Mouse (Mus musculus) heart, adult 2 months (tissue): ENCODE measurements around the gene Tmem184c. TPM values are rescaled to one million over a fixed set of nuclear protein-coding genes. Genes with fewer than 3 reads are reported as not detected.
A peak's percentile ranks its signal among the peaks of the same experiment; 100 is the strongest.

Experiments used
- DNase-seq, 2 experiments: peaks; one replicate each; pipeline ENCODE4 v3.0.0; 2021
- H3K27ac ChIP-seq: fragments of 200-600 bp; 2 replicates; pipeline ENCODE4 v1.8.1; 2022
- H3K27me3 ChIP-seq: fragments of 200-500 bp; 2 replicates; pipeline ENCODE4 v1.6.1; 2012; ENCODE audit warnings: mild to moderate bottlenecking, low read length, inconsistent platforms, mixed read lengths; ENCODE audit not compliant: control insufficient read depth, insufficient read depth
- H3K36me3 ChIP-seq: fragments of 200-500 bp; 2 replicates; pipeline ENCODE4 v1.6.1; 2012; ENCODE audit warnings: low read length, inconsistent platforms; ENCODE audit not compliant: control insufficient read depth, insufficient read depth
- H3K4me1 ChIP-seq: fragments of 200-500 bp; 2 replicates; pipeline ENCODE4 v1.6.1; 2011; ENCODE audit warnings: low read length; ENCODE audit not compliant: control insufficient read depth, insufficient read depth
- H3K4me3 ChIP-seq: fragments of 200-600 bp; 2 replicates; pipeline ENCODE4 v1.8.1; 2022
- H3K79me2 ChIP-seq: fragments of 200-500 bp; replicated peaks from 2 replicates; pipeline ENCODE4 v1.6.1; 2012; ENCODE audit warnings: mild to moderate bottlenecking, inconsistent platforms, low read length, moderate library complexity, mixed read lengths; ENCODE audit not compliant: control insufficient read depth, insufficient read depth
- H3K9ac ChIP-seq: fragments of 200-500 bp; 2 replicates; pipeline ENCODE4 v1.6.1; 2012; ENCODE audit warnings: low read depth, mild to moderate bottlenecking, control low read depth, inconsistent platforms, low read length, mixed read lengths
- CTCF ChIP-seq: fragments of 200-600 bp; IDR thresholded peaks from 2 replicates; pipeline ENCODE4 v1.8.1; 2022; ENCODE audit warnings: antibody characterized with exemption, mild to moderate bottlenecking, moderate library complexity
- EP300 ChIP-seq: fragments of 200-500 bp; IDR thresholded peaks from 2 replicates; pipeline ENCODE4 v1.6.1; 2011; ENCODE audit warnings: low read depth, low read length, control low read depth; ENCODE audit not compliant: insufficient read depth
- POLR2A ChIP-seq: fragments of 200-500 bp; IDR thresholded peaks from 2 replicates; pipeline ENCODE4 v1.6.1; 2011; ENCODE audit warnings: mild to moderate bottlenecking, low read depth, low read length, control low read depth; ENCODE audit not compliant: insufficient read depth
- WGBS: fragments of 180-500 bp; shearing (Covaris S2); methylation state at CpG from one replicate; pipeline ENCODE4 v1.1.7; 2018; 5-methylcytosine and 5-hydroxymethylcytosine counted together
- intact Hi-C: fragments of 180-260 bp; cut with DNase I; formaldehyde crosslinking; loops from one replicate; pipeline ENCODE4 v1.15.1; 2025
- polyA plus RNA-seq: library from polyadenylated mRNA; depleted of rRNA; stranded (reverse); fragments of >200 nt; gene quantifications from 2 replicates; pipeline ENCODE4 v1.2.3, GENCODE M21; 2012
- total RNA-seq, 2 experiments: library from RNA; stranded (reverse); gene quantifications; 2 replicates each; pipeline ENCODE4 v1.2.3; 2021

Tmem184c gene
- total and polyA plus RNA-seq, 3 experiments, result 7.4 to 11.1 (median 11.0) TPM

DNA sequence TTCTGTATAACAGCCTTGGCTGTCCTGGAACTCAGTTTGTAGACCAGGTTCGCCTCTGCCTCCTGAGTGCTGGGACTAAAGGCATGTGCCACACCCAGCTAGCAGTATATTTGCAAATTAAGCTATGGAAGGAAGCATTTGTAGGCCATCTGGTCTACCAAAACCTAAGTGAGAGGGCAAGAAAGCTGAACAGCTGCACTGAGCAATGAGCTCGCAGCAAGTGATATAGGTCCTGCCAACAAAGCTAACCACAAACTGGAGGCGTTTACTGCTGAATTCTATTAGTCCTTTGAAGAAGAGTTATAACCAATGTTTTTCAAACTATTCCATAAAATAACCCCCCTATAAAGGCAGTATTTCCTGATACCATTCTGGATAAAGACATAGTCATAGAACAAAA lies 27.1 kb upstream of the Tmem184c start:
- H3K4me1 ChIP-seq, result no peaks in the 10 kb centered on the region
- 90% methylated on average over 3 of the region's 3 CpGs for WGBS
- no peaks in the 10 kb centered on the region for H3K79me2 ChIP-seq
- no peak for DNase-seq
- TF ChIP-seq POLR2A (no peak), EP300 (no peak), CTCF (no peak)
- no peaks in the 10 kb centered on the region for H3K36me3 ChIP-seq
- no peak overlapping the region for H3K4me3 ChIP-seq
- intact Hi-C loops, result loop anchor here (10.0 kb wide), 1 partner anchor 307 kb away; no protein-coding TSS in a partner anchor
- H3K27me3 ChIP-seq, result no peaks in the 10 kb centered on the region
- H3K9ac ChIP-seq, result no peak overlapping the region
- H3K27ac ChIP-seq, result no peak overlapping the region

DNA sequence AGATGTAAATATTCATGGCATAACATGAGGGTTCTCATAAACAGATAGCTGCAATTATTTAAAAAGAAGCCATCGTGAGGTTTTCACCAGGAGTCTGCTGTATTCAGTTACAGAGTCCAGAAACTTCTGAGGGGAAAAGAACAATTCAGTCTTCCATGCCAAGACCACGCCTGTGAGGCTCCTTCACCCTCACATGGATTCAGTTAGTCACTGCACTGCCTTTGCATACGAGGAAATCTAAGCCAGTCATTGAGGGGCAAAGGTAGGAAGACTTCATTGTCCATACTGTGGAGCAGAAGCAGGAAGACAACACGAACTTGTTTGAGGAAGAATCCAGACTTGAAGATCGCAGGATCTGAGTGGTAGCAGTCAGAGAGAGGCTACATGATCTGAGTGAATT lies 23.5 kb upstream of the Tmem184c start:
- Histone ChIP-seq H3K27ac (no peak overlapping the region), H3K27me3 (no peaks in the 10 kb centered on the region), H3K4me3 (no peak overlapping the region), H3K9ac (no peak overlapping the region), H3K4me1 (no peaks in the 10 kb centered on the region; the same call in 1 of the 2 replicates), H3K36me3 (no peaks in the 10 kb centered on the region), H3K79me2 (no peaks in the 10 kb centered on the region)
- TF ChIP-seq CTCF (no peak), POLR2A (no peak), EP300 (no peak)
- WGBS, result 64% methylated on average over 5 of the region's 5 CpGs
- DNase-seq, result no peak
- intact Hi-C loops, result loop anchor here (5.0 to 10.0 kb wide), 2 partner anchors 88 to 311 kb away; partner anchors contain the start of gene Ednra

DNA sequence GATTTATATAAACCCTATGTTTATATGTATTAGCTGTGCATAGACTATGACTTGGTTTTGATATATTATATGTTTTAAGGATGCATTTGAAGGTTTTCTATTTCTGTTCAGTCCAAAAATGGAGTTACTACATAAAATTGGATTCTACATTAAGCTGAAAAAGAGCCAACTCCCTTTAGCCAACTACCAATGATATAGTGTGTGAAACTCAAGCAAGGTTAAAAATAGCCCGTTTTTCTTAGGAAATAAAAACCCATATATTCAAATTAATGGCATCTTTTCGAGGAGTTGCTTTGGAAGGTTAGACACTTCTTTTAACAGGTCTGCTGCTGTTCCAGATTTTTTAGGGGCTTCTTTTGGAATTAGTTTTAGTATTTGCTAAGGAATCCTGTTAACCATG lies 22.7 kb upstream of the Tmem184c start:
- Histone ChIP-seq H3K27me3 (no peaks in the 10 kb centered on the region), H3K4me1 (no peaks in the 10 kb centered on the region; the same call in 1 of the 2 replicates), H3K4me3 (no peak overlapping the region), H3K79me2 (no peaks in the 10 kb centered on the region), H3K9ac (no peak overlapping the region), H3K36me3 (no peaks in the 10 kb centered on the region), H3K27ac (no peak overlapping the region)
- TF ChIP-seq EP300, result no peak
- intact Hi-C loops, result loop anchor here (5.0 to 10.0 kb wide), 2 partner anchors 89 to 312 kb away; partner anchors contain the start of gene Ednra
- DNase-seq, result no peak
- WGBS, result 64% methylated on average over 2 of the region's 2 CpGs

DNA sequence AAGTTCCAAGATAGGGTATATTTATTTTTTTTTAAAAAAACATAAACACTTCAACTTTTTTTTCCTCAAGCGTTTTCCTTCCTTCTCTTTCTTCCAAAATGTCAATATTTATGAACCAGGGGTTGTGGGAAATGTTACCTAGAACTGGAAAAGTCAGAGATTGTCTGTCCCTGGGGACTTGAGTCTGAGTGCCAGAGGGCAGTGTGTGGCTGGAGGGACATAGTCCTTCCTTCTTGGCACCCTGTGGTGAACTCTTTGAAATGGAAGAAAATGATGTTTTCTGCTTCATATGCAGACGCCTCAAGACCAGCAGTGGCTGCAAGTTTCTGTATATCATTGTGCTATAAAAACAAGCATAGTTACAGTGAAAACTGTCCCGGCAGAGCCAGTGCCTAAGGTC lies 20.2 kb upstream of the Tmem184c start:
- H3K79me2 ChIP-seq, result no peaks in the 10 kb centered on the region
- no peak for DNase-seq
- intact Hi-C loops, result loop anchor here (1.0 to 10.0 kb wide), 4 partner anchors 92 to 421 kb away; partner anchors contain the start of gene Ednra
- 67% methylated on average over 3 of the region's 3 CpGs for WGBS
- no peak for TF ChIP-seq CTCF
- TF ChIP-seq POLR2A, result no peak
- TF ChIP-seq EP300, result no peak
- no peak overlapping the region for H3K9ac ChIP-seq
- H3K4me3 ChIP-seq, result no peak overlapping the region
- no peak overlapping the region for H3K27ac ChIP-seq
- no peaks in the 10 kb centered on the region for H3K36me3 ChIP-seq
- no peaks in the 10 kb centered on the region; the same call in 1 of the 2 replicates for H3K4me1 ChIP-seq
- H3K27me3 ChIP-seq, result no peaks in the 10 kb centered on the region

DNA sequence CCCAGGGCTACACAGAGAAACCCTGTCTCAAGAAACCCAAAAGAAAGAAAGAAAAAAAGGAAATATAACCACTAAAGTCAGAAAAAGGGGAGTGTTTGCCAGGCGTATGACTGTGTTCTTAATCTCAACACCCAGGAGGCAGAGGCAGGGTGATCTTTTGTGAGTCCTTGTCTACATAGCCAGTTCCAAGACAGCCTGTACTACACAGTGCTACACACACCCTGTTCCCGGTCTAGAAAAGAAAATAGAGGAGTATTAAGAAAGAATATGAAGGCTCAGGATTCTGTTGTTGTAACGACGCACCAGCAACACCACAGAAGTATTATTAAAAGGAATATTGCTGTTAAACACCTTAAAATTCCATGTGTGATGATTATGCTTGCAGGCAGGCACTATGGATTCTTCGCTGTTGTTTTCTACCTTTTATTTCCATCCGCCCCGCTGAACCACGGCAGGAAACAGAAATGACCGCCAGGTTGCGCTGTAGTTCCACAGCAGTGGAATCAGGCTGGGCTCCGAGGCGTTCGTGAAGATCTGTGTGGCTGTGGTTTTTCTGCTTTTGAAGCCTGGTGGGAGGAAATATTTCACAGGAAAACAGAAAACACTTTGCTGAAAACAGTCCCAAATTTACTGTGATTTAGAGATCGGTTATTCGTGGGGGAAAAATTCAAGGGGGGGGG lies 19.5 kb upstream of the Tmem184c start:
- TF ChIP-seq EP300 (peak; percentile 73; the same call in 1 of the 2 replicates), CTCF (peak; percentile 94), POLR2A (no peak)
- Histone ChIP-seq H3K79me2 (no peaks in the 10 kb centered on the region), H3K27me3 (no peaks in the 10 kb centered on the region), H3K9ac (no peak overlapping the region), H3K4me1 (no peaks in the 10 kb centered on the region; the same call in 1 of the 2 replicates), H3K36me3 (no peaks in the 10 kb centered on the region), H3K27ac (no peak overlapping the region), H3K4me3 (no peak overlapping the region)
- 21% methylated on average over 15 of the region's 15 CpGs for WGBS
- DNase-seq, result peak; percentile 71 to 83
- intact Hi-C loops, result loop anchor here (1.0 to 10.0 kb wide), 5 partner anchors 92 to 1015 kb away; partner anchors contain the start of gene Ednra

DNA sequence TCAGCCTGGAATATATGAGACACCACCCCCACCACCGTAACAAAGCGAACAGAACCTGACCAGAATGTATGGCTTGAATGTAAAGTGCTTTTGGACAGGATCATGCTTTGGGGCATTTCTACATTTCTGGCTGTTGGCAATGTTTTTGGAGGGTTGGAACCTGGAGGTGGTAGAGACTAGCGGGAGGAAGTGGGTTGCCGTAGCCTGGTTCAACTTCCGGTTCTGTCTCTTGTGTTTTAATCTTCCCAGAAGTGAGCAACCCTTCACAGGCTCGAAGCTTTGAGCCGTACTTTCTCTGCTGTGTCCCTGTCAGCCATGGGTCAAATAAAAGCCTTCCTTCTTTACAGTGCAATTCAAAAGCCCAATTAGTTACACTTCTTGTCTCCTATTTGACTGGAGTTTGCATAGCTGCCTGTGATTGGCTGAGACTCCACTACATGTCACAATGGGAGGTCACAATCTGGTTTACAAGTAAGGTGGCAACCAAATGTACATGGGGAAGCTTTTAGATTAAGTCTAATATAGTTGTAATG lies 13.2 kb upstream of the Tmem184c start:
- H3K4me3 ChIP-seq, result no peak overlapping the region
- intact Hi-C loops, result loop anchor here (10.0 kb wide), 1 partner anchor 1021 kb away; no protein-coding TSS in a partner anchor
- H3K27ac ChIP-seq, result no peak overlapping the region
- DNase-seq, result no peak
- no peaks in the 10 kb centered on the region for H3K36me3 ChIP-seq
- WGBS, result 91% methylated on average over 7 of the region's 7 CpGs
- TF ChIP-seq POLR2A, result no peak
- H3K4me1 ChIP-seq, result no peaks in the 10 kb centered on the region
- no peaks in the 10 kb centered on the region for H3K79me2 ChIP-seq
- no peaks in the 10 kb centered on the region for H3K27me3 ChIP-seq
- no peak overlapping the region for H3K9ac ChIP-seq
